25 mouse cellular contexts compared by ENCODE assay signal in genomic region chr3:154861921-154862320, GRCm38 (mm10).
"Had no signal": no experiment of that assay in that cellular context is flagged by ENCODE, and none has a peak within 500 bp of the region (broad histone marks: within the 10 kb centered on the region; RNA-seq: fewer than 3 reads in every experiment).

No protein-coding gene starts in this region.

- H3K4me1 ChIP-seq: hindbrain, embryonic 10.5 days; hindbrain, embryonic 12.5 days; intestine, embryonic 15.5 days; limb, embryonic 13.5 days; limb, embryonic 15.5 days; liver, embryonic 12.5 days had no signal

- H3K9me3 ChIP-seq: hindbrain, embryonic 10.5 days; hindbrain, embryonic 12.5 days; intestine, embryonic 15.5 days; limb, embryonic 13.5 days; limb, embryonic 15.5 days; liver, embryonic 12.5 days had no signal

- H3K27me3 ChIP-seq: hindbrain, embryonic 12.5 days; intestine, embryonic 15.5 days; limb, embryonic 13.5 days; limb, embryonic 15.5 days; liver, embryonic 12.5 days had no signal

- ATAC-seq: hindbrain, embryonic 16.5 days; inflammation-experienced regulatory T-cells, adult 6 months; intestine, embryonic 15.5 days; intestine, postnatal 0 days; liver, embryonic 12.5 days had no signal

- H3K36me3 ChIP-seq: hindbrain, embryonic 10.5 days; hindbrain, embryonic 12.5 days; intestine, embryonic 15.5 days; limb, embryonic 13.5 days; limb, embryonic 15.5 days; liver, embryonic 12.5 days had no signal

- H3K27ac ChIP-seq: gastrocnemius, adult 2 months; heart, adult 2 months; hindbrain, embryonic 10.5 days; hindbrain, embryonic 12.5 days; hindbrain, embryonic 14.5 days; intestine, embryonic 15.5 days; limb, embryonic 13.5 days; limb, embryonic 15.5 days; liver, embryonic 12.5 days; liver, embryonic 14.5 days had no signal

- DNase-seq: gastrocnemius, adult 2 months; gastrocnemius, postnatal 10 days; gastrocnemius, postnatal 25 days; heart, adult 2 months; heart, postnatal 10 days; heart, postnatal 4 days; kidney, adult 18-20 months; kidney, adult 8-10 months; kidney, postnatal 10 days; kidney, postnatal 36 days; layer of hippocampus, adult 9-11 months; layer of hippocampus, postnatal 36 days; left cerebral cortex, postnatal 4 days had no signal

- H3K9ac ChIP-seq: hindbrain, embryonic 12.5 days; hindbrain, embryonic 14.5 days; intestine, embryonic 15.5 days; limb, embryonic 13.5 days; limb, embryonic 15.5 days; liver, embryonic 12.5 days; liver, embryonic 14.5 days had no signal

- H3K4me3 ChIP-seq: gastrocnemius, adult 2 months; heart, adult 2 months; hindbrain, embryonic 10.5 days; hindbrain, embryonic 12.5 days; intestine, embryonic 15.5 days; limb, embryonic 13.5 days; limb, embryonic 15.5 days; liver, embryonic 12.5 days had no signal

- H3K4me2 ChIP-seq: heart, embryonic 11.5 days; hindbrain, embryonic 12.5 days; hindbrain, embryonic 14.5 days; intestine, embryonic 15.5 days; limb, embryonic 13.5 days; limb, embryonic 15.5 days; liver, embryonic 12.5 days had no signal
